8 mouse cellular contexts compared by ENCODE assay signal in genomic region chr1:171328244-171328643, GRCm38 (mm10). TPM values are rescaled to one million over a fixed set of nuclear protein-coding genes. Genes with fewer than 3 reads are reported as not detected.
DNase-seq lines count a peak whose midpoint lies in the region; ATAC-seq and TF ChIP-seq lines count a peak whose summit lies in the region.

No protein-coding gene starts in this region.

- H3K4me1 ChIP-seq in embryonic facial prominence, embryonic 14.5 days (ENCODE audit: control insufficient read depth, insufficient read depth, low read length) = peaks cover 18% of the 10 kb centered on the region
- peaks cover 17% of the 10 kb centered on the region for H3K4me1 ChIP-seq in intestine, embryonic 16.5 days (ENCODE audit: control insufficient read depth, insufficient read depth, low read length)

- H3K27me3 ChIP-seq in embryonic facial prominence, embryonic 14.5 days (replicated peaks; ENCODE audit: control insufficient read depth, insufficient read depth, low read length) = no peaks in the 10 kb centered on the region
- H3K27me3 ChIP-seq in intestine, embryonic 16.5 days (replicated peaks; ENCODE audit: control insufficient read depth, insufficient read depth, low read length) = no peaks in the 10 kb centered on the region
- H3K27me3 ChIP-seq in myocyte (ENCODE audit: control insufficient read depth, insufficient read depth, insufficient read length) = no peaks in the 10 kb centered on the region

- no peaks in the 10 kb centered on the region for H3K9me3 ChIP-seq in embryonic facial prominence, embryonic 14.5 days (ENCODE audit: control insufficient read depth, low read length)
- H3K9me3 ChIP-seq in intestine, embryonic 16.5 days (ENCODE audit: control insufficient read depth, low read length) = no peaks in the 10 kb centered on the region

- no peak for ATAC-seq in embryonic facial prominence, embryonic 14.5 days (ENCODE audit: low read depth)
- ATAC-seq in intestine, embryonic 16.5 days = no peak

- peak overlapping the region; percentile 64 for H3K4me2 ChIP-seq in embryonic facial prominence, embryonic 14.5 days (ENCODE audit: low read depth, low read length)
- peak overlapping the region; percentile 96 for H3K4me2 ChIP-seq in intestine, embryonic 16.5 days (ENCODE audit: low read depth, low read length)
- peak overlapping the region; percentile 84 for H3K4me2 ChIP-seq in myocyte (ENCODE audit: low read depth)

- H3ac ChIP-seq in myocyte (ENCODE audit: control insufficient read depth, insufficient read length) = peak overlapping the region; percentile 77

- H3K9ac ChIP-seq in embryonic facial prominence, embryonic 14.5 days (ENCODE audit: low read depth, low read length) = peak overlapping the region; percentile 98
- H3K9ac ChIP-seq in intestine, embryonic 16.5 days (ENCODE audit: low read depth, low read length) = peak overlapping the region; percentile 99

- peak overlapping the region; percentile 83 for H3K4me3 ChIP-seq in embryonic facial prominence, embryonic 14.5 days (ENCODE audit: low read depth, low read length)
- peak overlapping the region; percentile 87 for H3K4me3 ChIP-seq in intestine, embryonic 16.5 days (ENCODE audit: low read length)
- peak overlapping the region; percentile 93 for H3K4me3 ChIP-seq in myocyte

- DNase-seq in cerebellum, postnatal 10 days = peak; percentile 55 to 59
- no peak for DNase-seq in cerebellum, adult 9-10 months
- peak; percentile 58 for DNase-seq in 3T3-L1 (ENCODE audit: low read depth, low spot score)
- DNase-seq in embryonic facial prominence, embryonic 14.5 days (ENCODE audit: low spot score) = peak; percentile 52
- no peak for DNase-seq in frontal cortex, adult 2 months (ENCODE audit: extremely low spot score in 1 of 2, low spot score in 1 of 2)
- DNase-seq in ovary, postnatal 10 days (ENCODE audit: low spot score) = no peak

- WGBS in embryonic facial prominence, embryonic 14.5 days = 24% methylated on average over 9 of the region's 9 CpGs
- 26% methylated on average over 9 of the region's 9 CpGs for WGBS in intestine, embryonic 16.5 days

- no peak for TF ChIP-seq POLR2A in myocyte (IDR thresholded peaks at IDR 0.05; ENCODE audit: insufficient read length, low read depth)

- H3K36me3 ChIP-seq in embryonic facial prominence, embryonic 14.5 days (ENCODE audit: control insufficient read depth, insufficient read depth, low read length) = peaks cover 3% of the 10 kb centered on the region; the same call in 1 of the 2 replicates
- no peaks in the 10 kb centered on the region for H3K36me3 ChIP-seq in intestine, embryonic 16.5 days (ENCODE audit: control insufficient read depth, insufficient read depth, low read length)
- peaks cover 3% of the 10 kb centered on the region for H3K36me3 ChIP-seq in myocyte (ENCODE audit: control insufficient read depth, insufficient read depth)

- H3K79me2 ChIP-seq in myocyte (ENCODE audit: control insufficient read depth, insufficient read depth) = peaks cover 68% of the 10 kb centered on the region

- peak overlapping the region; percentile 98 for H3K27ac ChIP-seq in embryonic facial prominence, embryonic 14.5 days (replicated peaks; ENCODE audit: low read depth, low read length)
- peak overlapping the region; percentile 100 for H3K27ac ChIP-seq in intestine, embryonic 16.5 days (ENCODE audit: low read length)

TF ChIP-seq in myocyte, 11 proteins besides CTCF, POLR2A, EP300 and RAD21:
- TF ChIP-seq TCF3 (IDR thresholded peaks at IDR 0.05; ENCODE audit: insufficient read length, low read depth) (no peak), CEBPB (IDR thresholded peaks at IDR 0.05; ENCODE audit: insufficient read depth, poor library complexity, severe bottlenecking) (no peak)

RNA-seq across cellular contexts. Expression of gene Dedd, which starts 0.7 kb away (rescaled TPM):
- 46.0 and 52.1 TPM in 2 replicates for polyA plus RNA-seq in embryonic facial prominence, embryonic 14.5 days (2014; fragmentation: Nextera tagmentation; extraction: Ambion mirVana)
- 42.6 and 46.8 TPM in 2 replicates for polyA plus RNA-seq in intestine, embryonic 16.5 days (2015; fragmentation: Nextera tagmentation; extraction: Ambion mirVana)
- polyA plus RNA-seq in myocyte (2012; fragmentation: generic; extraction: Trizol) = 59.9 TPM
- polyA plus RNA-seq in frontal cortex, adult 2 months (2012; rRNA removed) = 54.6 and 58.1 TPM in 2 replicates

RNA-seq across cellular contexts. Expression of gene Nit1, which starts 17.2 kb away (rescaled TPM):
- 28.8 and 29.7 TPM in 2 replicates for polyA plus RNA-seq in embryonic facial prominence, embryonic 14.5 days (2014; fragmentation: Nextera tagmentation; extraction: Ambion mirVana)
- polyA plus RNA-seq in intestine, embryonic 16.5 days (2015; fragmentation: Nextera tagmentation; extraction: Ambion mirVana) = 57.6 and 60.9 TPM in 2 replicates
- 31.8 TPM for polyA plus RNA-seq in myocyte (2012; fragmentation: generic; extraction: Trizol)
- 68.2 and 71.3 TPM in 2 replicates for polyA plus RNA-seq in frontal cortex, adult 2 months (2012; rRNA removed)

RNA-seq across cellular contexts. Expression of gene Pfdn2, which starts 17.2 kb away (rescaled TPM):
- 49.1 and 49.5 TPM in 2 replicates for polyA plus RNA-seq in embryonic facial prominence, embryonic 14.5 days (2014; fragmentation: Nextera tagmentation; extraction: Ambion mirVana)
- 83.5 and 99.0 TPM in 2 replicates for polyA plus RNA-seq in intestine, embryonic 16.5 days (2015; fragmentation: Nextera tagmentation; extraction: Ambion mirVana)
- polyA plus RNA-seq in myocyte (2012; fragmentation: generic; extraction: Trizol) = 111 TPM
- polyA plus RNA-seq in frontal cortex, adult 2 months (2012; rRNA removed) = 137 and 151 TPM in 2 replicates

RNA-seq across cellular contexts. Expression of gene Klhdc9, which starts 32.4 kb away (rescaled TPM):
- 2.2 and 3.0 TPM in 2 replicates for polyA plus RNA-seq in embryonic facial prominence, embryonic 14.5 days (2014; fragmentation: Nextera tagmentation; extraction: Ambion mirVana)
- polyA plus RNA-seq in intestine, embryonic 16.5 days (2015; fragmentation: Nextera tagmentation; extraction: Ambion mirVana) = 0.60 and 1.1 TPM in 2 replicates
- not detected for polyA plus RNA-seq in myocyte (2012; fragmentation: generic; extraction: Trizol)
- polyA plus RNA-seq in frontal cortex, adult 2 months (2012; rRNA removed) = 7.9 and 9.0 TPM in 2 replicates

RNA-seq across cellular contexts. Expression of gene Ufc1, which starts 33.4 kb away (rescaled TPM):
- polyA plus RNA-seq in embryonic facial prominence, embryonic 14.5 days (2014; fragmentation: Nextera tagmentation; extraction: Ambion mirVana) = 110 and 117 TPM in 2 replicates
- polyA plus RNA-seq in intestine, embryonic 16.5 days (2015; fragmentation: Nextera tagmentation; extraction: Ambion mirVana) = 98.8 and 103 TPM in 2 replicates
- polyA plus RNA-seq in myocyte (2012; fragmentation: generic; extraction: Trizol) = 116 TPM
- polyA plus RNA-seq in frontal cortex, adult 2 months (2012; rRNA removed) = 90.5 and 94.3 TPM in 2 replicates

Comparison
In these comparisons a context has a peak if more than half of its experiments do, and no peak if none do; other contexts are left out.
1. DNase-seq: peak in cerebellum, postnatal 10 days (2 of 2), 3T3-L1 (single experiment) and embryonic facial prominence, embryonic 14.5 days (single experiment); none in cerebellum, adult 9-10 months (single experiment), frontal cortex, adult 2 months (0 of 2) and ovary, postnatal 10 days (single experiment).
2. Peak in every context shown above with its lines, with median percentiles within 50 percentile points of each other: H3K4me2 ChIP-seq and H3K4me3 ChIP-seq.